Mouse (Mus musculus) spleen, postnatal 36 days (tissue): ENCODE measurements around the gene Olfr299.

Experiments used
- DNase-seq, 2 experiments: peaks; one replicate each; pipeline ENCODE4 v3.0.0; 2022; ENCODE audit warnings: low spot score in 2 of 2, mixed read lengths in 1 of 2

The Olfr299 gene

DNA sequence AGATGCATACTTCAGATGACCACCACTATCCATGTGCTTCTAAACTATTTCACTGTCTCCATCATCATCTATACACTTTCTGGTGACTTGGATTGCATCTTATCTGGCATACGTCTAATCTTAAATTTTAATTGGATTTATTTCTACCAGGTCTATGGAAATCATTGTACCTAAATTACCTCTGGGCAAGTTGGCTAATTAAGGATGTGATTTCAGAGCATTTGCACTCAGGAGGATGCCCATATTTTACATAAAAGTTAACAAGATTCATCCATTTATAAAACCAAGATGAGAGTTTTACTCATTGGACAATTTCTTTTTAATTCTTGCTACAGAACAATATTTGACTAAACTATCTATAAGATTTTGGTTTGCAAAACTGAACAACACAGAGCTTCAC, at the start of gene Olfr299:
TSS of gene Olfr299 (plus strand) at position 301 of the 400 bp plus-strand sequence.
- DNase-seq = no peak

DNA sequence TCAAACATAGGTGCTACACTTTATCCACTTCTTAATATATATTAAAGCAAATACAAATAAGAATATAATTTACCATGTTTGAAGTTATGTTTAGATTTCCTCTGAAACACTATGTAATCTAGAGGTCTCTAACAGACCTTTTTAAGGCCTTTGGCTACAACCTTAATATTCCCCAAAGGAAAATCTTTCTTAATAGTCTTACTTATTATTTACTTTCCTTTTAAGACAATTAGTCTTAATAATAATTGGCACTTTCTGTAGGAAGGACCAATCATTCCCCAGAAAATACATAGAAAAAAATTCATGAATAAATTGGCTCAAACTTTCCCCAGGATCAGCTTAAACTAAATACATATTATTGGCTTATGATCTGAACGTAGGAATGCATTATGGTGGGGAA, 32.7 kb downstream of the Olfr299 start, which contains the start of gene Olfr298:
TSS of gene Olfr298 (minus strand) at position 101 of the 400 bp plus-strand sequence.
- no peak for DNase-seq
